Mouse (Mus musculus) thymus, adult 2 months (tissue): Measurements from ENCODE around the gene Gm37240.

Experiments used
- CTCF ChIP-seq: fragments of 200-500 bp; IDR thresholded peaks from 2 replicates; pipeline ENCODE4 v1.5.1; 2012; ENCODE audit warnings: mild to moderate bottlenecking, control low read depth, low read length, moderate library complexity, borderline replicate concordance; ENCODE audit not compliant: control insufficient read depth, poor library complexity, insufficient read depth; ENCODE audit errors: extremely low read depth
- POLR2A ChIP-seq: fragments of 200-500 bp; IDR thresholded peaks from 2 replicates; pipeline ENCODE4 v1.6.1; 2012; ENCODE audit warnings: mild to moderate bottlenecking, low read length, control low read depth, moderate library complexity; ENCODE audit not compliant: control insufficient read depth, poor library complexity, insufficient read depth; ENCODE audit errors: extremely low read depth

DNA sequence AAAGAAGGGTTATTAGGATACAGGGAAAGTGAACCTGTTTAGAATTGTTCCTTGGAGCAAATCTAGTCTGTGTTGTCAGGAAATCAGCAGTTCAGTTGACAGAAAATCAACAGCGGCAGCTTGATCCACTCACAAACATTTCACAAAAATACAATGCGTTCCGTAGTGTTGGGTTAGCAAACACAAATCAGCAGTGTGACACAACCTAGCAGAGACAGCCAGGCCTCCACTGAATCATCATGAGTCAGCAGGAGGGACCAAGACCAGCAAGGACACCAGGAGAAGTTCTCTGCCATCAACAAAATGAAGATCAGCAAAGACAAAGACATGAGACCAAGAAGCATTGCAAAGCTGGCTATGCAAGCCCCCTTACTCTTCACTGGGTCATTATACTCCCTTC lies 688.8 kb downstream of the Gm37240 start:
- TF ChIP-seq CTCF (no peak), POLR2A (no peak)
